Mouse (Mus musculus): ENCODE data around the gene Gm4181.
"Not testable (repeated sequence)": the region's sequence is repeated elsewhere in the genome, so short reads cannot be mapped to it uniquely, and the experiment has no call there.

Gm4181 gene

GRCm38 (mm10) chr14:51635566-51635965 is at the start of gene Gm4181:
TSS of gene Gm4181 (minus strand) at chr14:51635666.
- not testable (repeated sequence) for DNase-seq

- DNase-seq, result no peak
Measured at GRCm38 (mm10) chr14:51677269-51677668, 41.8 kb upstream of the Gm4181 start.

GRCm38 (mm10) chr14:51632426-51632825 is 3.0 kb downstream of the Gm4181 start:
- peak; percentile 1 for DNase-seq

- no peak for DNase-seq
Measured at GRCm38 (mm10) chr14:51611210-51611609, 24.3 kb downstream of the Gm4181 start, which contains the start of gene Gm17078. TSS of gene Gm17078 (minus strand) at chr14:51611310.

GRCm38 (mm10) chr14:51592039-51592438 is 43.4 kb downstream of the Gm4181 start, which contains the start of gene Gm17174:
TSS of gene Gm17174 (minus strand) at chr14:51592139.
- DNase-seq, result not testable (repeated sequence)

Measured in layer of hippocampus, adult 9-11 months (tissue).